Mouse (Mus musculus) megakaryocyte, adult 5-6 weeks (primary cell): ENCODE data around the gene Iqck. TPM values are rescaled to one million over a fixed set of nuclear protein-coding genes. Genes with fewer than 3 reads are reported as not detected.

ENCODE experiments used
- ATAC-seq: 2 replicates; pipeline ENCODE4 v1.8.0; 2016; ENCODE audit warnings: mild to moderate bottlenecking, inconsistent platforms; ENCODE audit not compliant: poor library complexity, severe bottlenecking
- total RNA-seq, 2 experiments: library from RNA; stranded (forward) in 1 of 2; stranded (reverse) in 1 of 2; fragments of 153-499, 151-499 nt in 1 of 2; fragments of 221-1000, 200-1000 nt in 1 of 2; gene quantifications; 2 replicates each; pipeline versions ENCODE4 v1.2.3 to v1.2.4; 2015 to 2017

The Iqck gene
- total RNA-seq, 2 experiments from 2014 or later, result 0.40 TPM; not detected in 1

GRCm38 (mm10) chr7:118849543-118850250 lies 5.9 kb upstream of the Iqck start:
- ATAC-seq, result no peak

GRCm38 (mm10) chr7:118850676-118851290 lies 4.8 kb upstream of the Iqck start:
- no peak for ATAC-seq

- ATAC-seq, result peak; percentile 27
These were observed 4.0 kb upstream of the Iqck start for GRCm38 (mm10) chr7:118851571-118851970.

GRCm38 (mm10) chr7:118852611-118853010 lies 2.9 kb upstream of the Iqck start:
- no peak for ATAC-seq

- no peak for ATAC-seq
These were observed 946 bp upstream of the Iqck start for GRCm38 (mm10) chr7:118854606-118855005.

GRCm38 (mm10) chr7:118855877-118856304 lies 339 bp downstream of the Iqck start, which contains the start of gene Knop1:
TSS of gene Knop1 (minus strand) at chr7:118856254.
- peak; percentile 17 for ATAC-seq

GRCm38 (mm10) chr7:118858640-118859039 lies 3.1 kb downstream of the Iqck start:
- ATAC-seq, result no peak

GRCm38 (mm10) chr7:118865362-118865761 lies 9.8 kb downstream of the Iqck start:
- peak; percentile 86 for ATAC-seq

GRCm38 (mm10) chr7:118879466-118880029 lies 24.0 kb downstream of the Iqck start:
- ATAC-seq, result no peak

GRCm38 (mm10) chr7:118883957-118884356 lies 28.4 kb downstream of the Iqck start:
- ATAC-seq, result no peak

- no peak for ATAC-seq
These were observed 29.4 kb downstream of the Iqck start for GRCm38 (mm10) chr7:118884969-118885368.

GRCm38 (mm10) chr7:118887303-118888055 lies 31.9 kb downstream of the Iqck start:
- ATAC-seq, result no peak

- no peak for ATAC-seq
These were observed 33.6 kb downstream of the Iqck start for GRCm38 (mm10) chr7:118889046-118889680.

GRCm38 (mm10) chr7:118895469-118896450 lies 40.2 kb downstream of the Iqck start:
- 0 out of 2 replicates have a peak, but pooled peaks have one; percentile 29 for ATAC-seq

GRCm38 (mm10) chr7:118898063-118898462 lies 42.5 kb downstream of the Iqck start:
- ATAC-seq, result no peak

- no peak for ATAC-seq
These were observed 44.5 kb downstream of the Iqck start for GRCm38 (mm10) chr7:118900090-118900489.

- ATAC-seq, result peak; percentile 86
These were observed 47.4 kb downstream of the Iqck start for GRCm38 (mm10) chr7:118902944-118903343.

- ATAC-seq, result peak; percentile 56
These were observed 48.3 kb downstream of the Iqck start for GRCm38 (mm10) chr7:118903879-118904278.

GRCm38 (mm10) chr7:118904530-118904929 lies 49.0 kb downstream of the Iqck start:
- ATAC-seq, result no peak
